Mouse (Mus musculus): Measurements from ENCODE around the gene Ttc37.
A peak's percentile ranks its signal among the peaks of the same experiment; 100 is the strongest.

Gene Ttc37

GRCm38 (mm10) chr13:76157508-76157907, 59.0 kb downstream of the Ttc37 start:
- peak; percentile 3 for DNase-seq (ENCODE audit: low spot score)

DNA sequence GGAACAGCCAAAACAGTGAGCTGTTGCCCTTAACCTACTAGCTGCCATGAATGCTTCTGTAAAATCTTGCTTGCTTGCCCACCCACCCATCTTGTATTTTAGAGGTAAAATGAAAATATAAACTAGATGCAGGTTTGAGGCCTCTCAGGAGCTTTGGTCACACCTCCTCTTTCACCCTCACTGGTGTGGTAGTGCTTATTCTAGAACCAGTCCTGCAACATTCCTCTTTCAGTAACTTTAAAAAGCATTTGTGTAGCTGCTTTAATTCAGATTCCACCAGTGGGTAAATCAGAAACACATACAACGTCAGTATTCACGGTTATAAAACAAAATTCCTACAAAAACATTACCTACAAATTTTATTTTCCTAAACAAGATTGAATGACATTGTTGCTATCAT, 62.1 kb downstream of the Ttc37 start:
- DNase-seq (ENCODE audit: low spot score): no peak

DNA sequence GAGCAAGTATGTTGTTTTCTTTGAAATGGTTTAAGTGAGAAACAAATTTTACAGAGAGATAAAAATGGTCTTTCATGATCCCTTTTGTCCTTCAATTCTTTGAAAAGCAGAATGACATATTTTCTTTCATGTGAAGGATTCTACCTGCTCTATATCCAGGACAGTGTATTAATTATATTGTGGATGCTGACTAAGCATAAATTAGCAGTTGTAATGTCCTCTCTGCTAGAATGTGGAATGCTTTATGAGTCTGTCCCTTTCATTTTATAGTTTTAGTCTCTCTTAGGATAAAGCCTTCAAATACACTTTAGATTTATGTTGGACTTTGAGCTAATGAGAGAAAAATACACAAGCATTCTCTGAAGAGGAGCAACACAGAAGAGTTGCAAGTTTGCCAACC, 75.8 kb downstream of the Ttc37 start:
- DNase-seq (ENCODE audit: low spot score): no peak

DNA sequence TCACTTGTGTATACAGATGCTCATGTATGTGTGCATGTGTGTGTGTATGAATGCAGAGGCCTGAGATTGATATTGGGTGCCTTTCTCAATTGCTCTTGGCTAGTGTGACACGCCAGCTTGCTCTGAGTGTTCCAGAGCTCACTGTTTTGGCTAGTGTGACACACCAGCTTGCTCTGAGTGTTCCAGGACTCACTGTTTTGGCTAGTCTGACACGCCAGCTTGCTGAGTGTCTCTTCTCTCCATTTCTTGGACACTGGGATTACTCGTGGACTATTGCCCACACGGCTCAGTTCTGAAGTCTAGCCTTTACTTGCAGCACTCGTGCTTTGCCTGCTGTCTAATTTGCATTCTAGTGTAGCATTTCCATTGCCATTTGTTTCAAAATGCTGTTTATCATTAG, 80.2 kb downstream of the Ttc37 start:
- DNase-seq (ENCODE audit: low spot score): no peak

GRCm38 (mm10) chr13:76187651-76188050, 89.1 kb downstream of the Ttc37 start:
- DNase-seq (ENCODE audit: low spot score): no peak

DNA sequence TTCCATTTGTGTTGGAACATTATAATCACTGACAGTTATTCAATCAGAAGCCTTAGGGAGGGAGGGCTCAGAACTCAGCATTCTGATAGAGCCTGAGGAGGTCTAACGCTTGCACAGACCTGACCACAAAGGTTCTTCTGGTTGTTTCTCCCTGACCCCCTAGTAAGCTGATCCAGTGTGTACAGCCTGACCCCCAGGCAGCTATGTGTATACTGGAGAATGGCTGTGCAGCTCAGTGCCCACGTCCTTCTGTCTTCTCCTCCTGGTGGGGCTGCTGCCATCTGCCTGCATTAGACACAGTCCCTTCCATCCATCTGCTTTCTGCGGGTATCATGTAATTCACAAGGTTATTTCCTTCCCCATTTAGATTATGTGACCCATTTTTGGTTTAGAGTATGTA, 90.7 kb downstream of the Ttc37 start:
- DNase-seq (ENCODE audit: low spot score): no peak

- no peak for DNase-seq (ENCODE audit: low spot score)
Observed at GRCm38 (mm10) chr13:76190273-76190672, 91.7 kb downstream of the Ttc37 start.

DNA sequence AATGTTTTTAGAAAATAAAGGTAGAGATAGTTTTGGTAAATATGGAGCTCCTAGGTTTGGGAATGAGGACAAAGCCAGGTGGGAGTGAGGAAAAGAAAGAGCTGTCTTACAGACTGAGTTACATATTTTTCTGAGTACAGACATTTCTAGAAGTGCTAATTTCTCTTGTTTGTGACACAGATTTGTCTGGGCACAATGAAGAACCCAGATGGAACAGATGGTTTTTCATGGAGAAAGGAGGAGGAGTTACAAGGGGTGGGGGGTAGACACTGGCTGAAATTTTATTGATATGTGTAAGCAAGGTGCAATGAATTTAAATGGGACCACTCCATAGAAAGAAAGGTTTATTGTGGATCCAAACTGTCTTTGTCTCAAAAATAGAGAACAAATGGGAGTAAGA, 96.4 kb downstream of the Ttc37 start:
- no peak for DNase-seq (ENCODE audit: low spot score)

DNA sequence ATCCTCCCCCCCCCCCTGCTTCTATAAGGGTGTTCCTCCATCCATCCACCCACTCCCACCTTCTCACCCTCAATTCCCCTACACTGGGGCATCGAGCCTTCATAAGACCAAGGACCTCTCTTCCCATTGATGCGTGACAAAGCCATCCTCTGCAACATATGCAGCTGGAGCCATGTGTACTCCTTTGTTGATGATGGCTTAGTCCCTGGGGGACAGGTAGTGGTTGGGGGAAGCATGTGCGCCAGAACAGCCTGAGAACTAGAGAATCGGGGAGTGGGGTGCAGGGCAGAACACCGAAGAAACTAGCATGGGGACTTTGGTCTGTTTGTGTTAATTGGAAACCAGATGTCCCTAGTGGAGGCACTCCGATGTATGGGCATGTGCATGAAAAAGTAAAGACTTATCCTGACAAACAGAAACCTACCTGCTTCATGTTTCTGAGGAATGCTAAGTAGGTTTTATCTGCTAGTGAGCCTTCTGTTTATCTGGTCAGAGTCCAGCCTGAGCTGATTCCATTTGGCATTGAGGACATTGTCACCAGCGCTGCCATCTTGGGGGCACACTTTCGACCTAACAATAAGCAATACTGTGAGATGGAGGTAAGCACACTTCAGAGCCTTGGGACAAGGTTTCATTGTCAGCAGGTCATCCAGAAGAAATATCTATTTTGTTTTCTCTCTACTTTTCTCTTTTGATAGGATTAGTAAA, 97.1 kb downstream of the Ttc37 start:
- DNase-seq (ENCODE audit: low spot score): no peak

GRCm38 (mm10) chr13:76197297-76197848, 98.8 kb downstream of the Ttc37 start:
- DNase-seq (ENCODE audit: low spot score): peak; percentile 5

GRCm38 (mm10) chr13:76199943-76200342, 101.4 kb downstream of the Ttc37 start:
- DNase-seq (ENCODE audit: low spot score): no peak

- no peak for DNase-seq (ENCODE audit: low spot score)
Observed at GRCm38 (mm10) chr13:76214928-76215327, 116.4 kb downstream of the Ttc37 start.

DNA sequence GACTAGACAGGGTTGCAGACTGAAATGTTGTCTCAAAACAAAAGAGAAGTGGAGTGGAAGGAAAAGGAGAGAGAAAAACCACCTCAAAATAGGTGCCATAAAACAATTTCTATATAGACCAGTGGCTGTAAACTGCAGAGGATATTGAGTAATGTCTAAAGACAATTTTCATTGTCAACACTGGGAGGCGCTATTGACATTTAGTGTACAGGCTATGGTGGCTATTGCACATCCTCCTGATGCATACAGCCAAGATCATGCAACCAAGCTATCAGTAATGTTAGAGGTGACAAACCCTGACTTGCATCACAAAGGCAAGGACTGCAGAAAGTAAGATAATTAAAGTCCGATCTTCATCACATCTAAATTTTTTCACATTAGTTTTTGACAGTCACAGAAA, 116.9 kb downstream of the Ttc37 start:
- peak; percentile 5 for DNase-seq (ENCODE audit: low spot score)
